Mouse (Mus musculus) hindbrain, embryonic 14.5 days (tissue): ENCODE measurements at regions not wholly inside any gene's neighbourhood (a gene's known extent, or its start where the extent isn't known, plus 50 kb on each side); places are given as distances from the start of the nearest gene placed in this dataset.
A peak's percentile ranks its signal among the peaks of the same experiment; 100 is the strongest.

Experiments used
- ATAC-seq: fragments of 200-750 bp; cut with Nextera tagmentation; 2 replicates; pipeline ENCODE4 v1.8.0; 2017; ENCODE audit warnings: moderate number of reproducible peaks, mild to moderate bottlenecking, moderate TSS enrichment, moderate library complexity; ENCODE audit not compliant: low FRiP score
- DNase-seq: peaks from one replicate; pipeline ENCODE4 v3.0.0-alpha.2; 2015; ENCODE audit warnings: low spot score
- H3K27ac ChIP-seq: fragments of 300-500 bp; sonication (generic); 2 replicates; pipeline ENCODE4 v1.5.1; 2014; ENCODE audit warnings: mild to moderate bottlenecking, moderate library complexity
- H3K27me3 ChIP-seq: fragments of 300-500 bp; sonication (generic); 2 replicates; pipeline ENCODE4 v1.6.1; 2014; ENCODE audit warnings: mild to moderate bottlenecking, low read length, mixed read lengths; ENCODE audit not compliant: control insufficient read depth, insufficient read depth
- H3K36me3 ChIP-seq: fragments of 300-500 bp; sonication (generic); replicated peaks from 2 replicates; pipeline ENCODE4 v1.6.1; 2014; ENCODE audit not compliant: control insufficient read depth, insufficient read depth
- H3K4me1 ChIP-seq: fragments of 300-500 bp; sonication (generic); replicated peaks from 2 replicates; pipeline ENCODE4 v1.6.1; 2014; ENCODE audit warnings: antibody characterized with exemption, low read length, mixed read lengths; ENCODE audit not compliant: control insufficient read depth, insufficient read depth
- H3K4me2 ChIP-seq: fragments of 300-500 bp; sonication (generic); replicated peaks from 2 replicates; pipeline ENCODE4 v1.6.1; 2014; ENCODE audit warnings: mild to moderate bottlenecking, moderate library complexity
- H3K4me3 ChIP-seq: fragments of 300-500 bp; sonication (generic); replicated peaks from 2 replicates; pipeline ENCODE4 v1.5.1; 2014; ENCODE audit warnings: mild to moderate bottlenecking, low read length
- H3K9ac ChIP-seq: fragments of 300-500 bp; sonication (generic); 2 replicates; pipeline ENCODE4 v1.6.1; 2014
- H3K9me3 ChIP-seq: fragments of 300-500 bp; sonication (generic); 2 replicates; pipeline ENCODE4 v1.6.1; 2016; ENCODE audit warnings: low read length; ENCODE audit not compliant: control insufficient read depth
- WGBS: fragments of 180-500 bp; shearing (Covaris S2); extraction: QIAGEN DNeasy Blood & Tissue Kit; methylation state at CpG from one replicate; pipeline ENCODE4 v1.1.7; 2014; 5-methylcytosine and 5-hydroxymethylcytosine counted together

DNA sequence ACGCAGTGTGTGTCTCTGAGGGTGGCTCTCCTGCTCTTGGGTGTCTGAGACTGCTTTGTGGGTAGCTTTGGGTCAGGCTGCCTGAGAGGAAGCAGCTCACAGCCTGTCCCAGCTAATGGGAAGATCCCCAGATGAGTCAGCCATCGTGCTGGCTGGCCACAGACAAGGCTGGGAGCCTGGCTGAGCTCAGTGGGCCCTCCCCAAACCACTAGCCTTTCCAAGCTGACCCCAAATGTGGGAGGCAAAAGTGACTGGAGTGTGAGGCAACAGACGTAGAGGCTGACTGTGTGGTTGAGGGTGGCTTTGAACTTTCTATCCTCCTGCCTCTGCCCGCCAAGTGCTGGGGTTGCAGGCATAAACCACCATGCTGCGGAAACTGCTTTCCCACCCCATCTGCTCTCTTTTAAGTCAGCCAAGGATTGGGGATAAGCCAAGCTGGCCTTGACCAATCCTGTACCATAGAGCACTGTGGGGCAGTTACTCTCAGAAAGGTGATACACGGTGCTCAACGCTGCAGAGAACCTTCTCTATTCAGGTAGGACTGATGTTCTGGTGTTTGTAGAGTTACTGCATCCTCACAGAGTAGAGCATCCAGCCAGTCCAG, 163.0 kb downstream of the Tpra1 start:
- 82% methylated on average over 7 of the region's 7 CpGs for WGBS
- DNase-seq (no peak), ATAC-seq (no peak)

DNA sequence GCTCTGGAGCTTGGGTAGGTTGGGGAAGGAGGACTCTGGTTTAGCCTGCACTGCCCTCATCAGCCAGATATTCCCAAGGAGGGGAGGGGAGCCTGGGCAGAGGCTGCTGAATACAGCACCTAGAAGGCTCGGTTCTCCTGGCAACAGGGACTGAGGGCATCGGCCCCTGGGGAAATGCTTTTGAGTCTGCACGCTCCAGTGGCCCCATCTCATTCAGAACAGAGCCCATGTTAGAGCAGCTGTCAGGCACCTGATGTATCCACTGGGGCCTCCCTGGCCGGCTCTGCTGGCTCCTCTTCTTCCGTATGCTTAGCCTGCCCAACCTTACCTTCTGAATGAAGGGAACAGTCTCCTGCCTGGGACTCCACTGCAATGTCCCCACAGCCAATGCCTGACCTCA, 164.5 kb downstream of the Tpra1 start:
- Histone ChIP-seq H3K4me3 (no peak overlapping the region), H3K4me1 (peaks cover 14% of the 10 kb centered on the region; the same call in 1 of the 2 replicates), H3K27me3 (no peaks in the 10 kb centered on the region), H3K9ac (no peak overlapping the region), H3K9me3 (no peaks in the 10 kb centered on the region), H3K27ac (no peak overlapping the region), H3K36me3 (no peaks in the 10 kb centered on the region), H3K4me2 (no peak overlapping the region)
- 0 out of 2 replicates have a peak, but pooled peaks have one; percentile 41 for ATAC-seq
- no peak for DNase-seq
- 12% methylated on average over 5 of the region's 5 CpGs for WGBS

More for the DNA sequence above, 163.0 kb downstream of the Tpra1 start:
- Histone ChIP-seq H3K27me3 (no peaks in the 10 kb centered on the region), H3K9ac (no peak overlapping the region), H3K36me3 (no peaks in the 10 kb centered on the region), H3K4me3 (no peak overlapping the region), H3K9me3 (no peaks in the 10 kb centered on the region), H3K4me1 (peaks cover 12% of the 10 kb centered on the region; the same call in 1 of the 2 replicates), H3K4me2 (no peak overlapping the region), H3K27ac (no peak overlapping the region)

DNA sequence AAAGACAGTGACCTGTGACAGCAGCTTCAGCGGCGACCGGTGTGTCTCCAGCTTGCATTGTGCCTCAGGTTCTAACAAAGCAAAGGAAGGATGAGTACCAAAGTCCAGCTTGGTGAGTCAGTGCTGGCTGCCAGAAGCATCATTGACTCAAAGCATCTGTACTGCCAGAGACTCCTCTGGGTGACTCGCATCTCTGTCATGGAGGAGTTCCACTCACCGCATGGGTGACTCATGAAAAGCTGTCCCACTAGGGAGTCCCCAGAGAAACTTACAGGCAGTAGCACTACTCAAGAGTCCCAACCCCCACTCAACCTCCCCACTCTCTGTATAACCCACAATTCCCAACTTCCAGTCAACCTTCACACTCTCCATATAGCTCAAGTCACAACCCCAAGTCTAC, 166.2 kb downstream of the Tpra1 start:
- H3K4me1 ChIP-seq, result peaks cover 21% of the 10 kb centered on the region; the same call in 1 of the 2 replicates
- no peak overlapping the region for H3K27ac ChIP-seq
- ATAC-seq, result no peak
- WGBS, result 89% methylated on average over 5 of the region's 5 CpGs
- H3K27me3 ChIP-seq, result no peaks in the 10 kb centered on the region
- H3K9ac ChIP-seq, result no peak overlapping the region
- no peak for DNase-seq
- H3K36me3 ChIP-seq, result no peaks in the 10 kb centered on the region
- H3K9me3 ChIP-seq, result no peaks in the 10 kb centered on the region
- no peak overlapping the region for H3K4me3 ChIP-seq
- no peak overlapping the region for H3K4me2 ChIP-seq

DNA sequence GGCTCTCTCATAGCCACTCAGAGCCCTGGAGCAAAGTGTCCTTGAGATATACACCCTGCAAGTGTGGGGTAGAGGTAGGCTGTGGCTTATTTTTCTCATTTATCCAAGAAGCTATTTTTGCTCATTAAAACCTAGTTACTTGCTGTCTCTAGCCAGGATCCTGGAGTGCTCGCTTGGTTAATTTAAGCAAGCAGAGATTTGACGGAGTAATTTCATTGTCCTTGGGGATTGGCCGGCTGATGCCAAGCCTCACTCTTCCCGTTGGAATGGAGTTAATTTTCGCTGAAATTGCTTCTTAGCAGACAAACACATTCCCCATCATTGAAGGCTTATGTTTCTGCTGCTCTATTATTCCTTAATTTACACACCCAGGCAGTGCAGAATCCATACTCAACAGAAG, 167.1 kb downstream of the Tpra1 start:
- Histone ChIP-seq H3K4me1 (peaks cover 21% of the 10 kb centered on the region; the same call in 1 of the 2 replicates), H3K4me3 (no peak overlapping the region), H3K36me3 (no peaks in the 10 kb centered on the region), H3K4me2 (no peak overlapping the region), H3K27ac (peak overlapping the region; percentile 51), H3K27me3 (no peaks in the 10 kb centered on the region), H3K9ac (no peak overlapping the region), H3K9me3 (no peaks in the 10 kb centered on the region)
- DNase-seq, result peak; percentile 44
- 0 out of 2 replicates have a peak, but pooled peaks have one; percentile 25 for ATAC-seq
- WGBS, result 44% methylated on average over 5 of the region's 5 CpGs

DNA sequence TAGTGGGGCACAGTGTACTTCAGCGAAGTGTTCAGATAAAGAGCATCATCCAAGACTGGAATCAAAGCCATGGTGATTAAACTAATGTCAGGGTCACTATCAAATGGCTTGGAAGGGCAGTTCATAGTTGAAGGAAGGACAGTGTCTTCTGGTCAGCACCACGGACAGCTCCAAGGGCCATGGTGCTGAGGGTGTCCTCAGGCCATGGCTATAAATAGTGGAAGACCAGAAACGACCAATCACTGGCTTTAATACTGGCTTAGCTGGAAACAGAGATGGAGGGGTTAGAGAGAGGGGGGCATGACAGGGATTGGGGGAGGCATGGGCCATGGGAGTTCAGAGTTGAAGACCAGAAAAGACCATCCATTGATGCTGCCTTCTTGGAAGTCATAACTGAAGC, 168.0 kb downstream of the Tpra1 start:
- Histone ChIP-seq H3K36me3 (no peaks in the 10 kb centered on the region), H3K4me2 (no peak overlapping the region), H3K9ac (no peak overlapping the region), H3K27ac (peak overlapping the region; percentile 51; the same call in 1 of the 2 replicates), H3K4me1 (peaks cover 21% of the 10 kb centered on the region; the same call in 1 of the 2 replicates), H3K9me3 (no peaks in the 10 kb centered on the region), H3K27me3 (no peaks in the 10 kb centered on the region), H3K4me3 (no peak overlapping the region)
- 13% methylated on average over 3 of the region's 3 CpGs for WGBS
- ATAC-seq (no peak), DNase-seq (peak; percentile 49)

DNA sequence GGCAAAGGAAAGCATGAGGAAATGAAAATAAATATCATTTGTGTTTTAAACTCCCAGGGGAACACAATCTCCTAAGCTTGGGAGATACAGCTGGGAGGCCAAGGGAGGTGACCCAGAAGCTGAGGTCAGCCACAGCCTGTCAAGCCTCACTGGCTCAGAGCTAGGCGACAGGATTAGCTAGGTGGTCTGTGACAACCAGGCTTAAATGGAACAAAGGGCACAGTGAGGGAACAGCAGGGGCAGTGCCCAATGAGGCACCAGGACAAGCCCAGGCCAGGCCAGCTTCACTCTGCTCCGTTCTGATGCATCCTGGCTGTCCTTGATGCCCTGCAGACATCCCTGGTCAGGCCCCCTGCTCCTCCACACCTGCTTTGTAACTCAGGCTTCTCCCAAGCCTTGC, 169.7 kb downstream of the Tpra1 start:
- DNase-seq (no peak), ATAC-seq (no peak)
- Histone ChIP-seq H3K4me1 (peaks cover 21% of the 10 kb centered on the region; the same call in 1 of the 2 replicates), H3K36me3 (no peaks in the 10 kb centered on the region), H3K9ac (no peak overlapping the region), H3K9me3 (no peaks in the 10 kb centered on the region), H3K4me3 (no peak overlapping the region), H3K4me2 (no peak overlapping the region), H3K27ac (no peak overlapping the region), H3K27me3 (no peaks in the 10 kb centered on the region)
- 22% methylated on average over 2 of the region's 2 CpGs for WGBS

DNA sequence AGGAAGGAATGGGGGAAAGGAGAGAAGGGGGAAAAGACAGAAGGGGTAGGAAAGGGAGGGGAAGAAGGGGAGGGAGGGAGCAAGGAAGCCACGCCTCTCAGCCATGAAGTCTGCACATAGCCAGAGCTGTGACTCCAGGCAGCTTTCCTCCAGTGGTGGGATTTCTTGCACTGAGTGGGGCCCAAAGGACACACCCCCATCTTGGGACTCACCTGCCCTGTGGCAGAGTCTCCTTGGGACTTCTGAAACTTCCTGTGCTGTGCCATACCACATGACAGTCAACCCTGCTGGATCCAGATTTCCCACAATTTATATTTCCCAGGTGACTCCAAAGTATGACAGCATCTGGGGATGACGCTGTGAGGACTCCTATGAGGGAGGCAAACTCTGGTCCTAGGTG, 170.5 kb downstream of the Tpra1 start:
- ATAC-seq, result no peak
- no peak overlapping the region for H3K27ac ChIP-seq
- DNase-seq, result no peak
- 53% methylated on average over 2 of the region's 2 CpGs for WGBS
- H3K36me3 ChIP-seq, result no peaks in the 10 kb centered on the region
- H3K27me3 ChIP-seq, result no peaks in the 10 kb centered on the region
- peaks cover 21% of the 10 kb centered on the region; the same call in 1 of the 2 replicates for H3K4me1 ChIP-seq
- no peak overlapping the region for H3K4me2 ChIP-seq
- no peak overlapping the region for H3K9ac ChIP-seq
- H3K9me3 ChIP-seq, result no peaks in the 10 kb centered on the region
- no peak overlapping the region for H3K4me3 ChIP-seq

DNA sequence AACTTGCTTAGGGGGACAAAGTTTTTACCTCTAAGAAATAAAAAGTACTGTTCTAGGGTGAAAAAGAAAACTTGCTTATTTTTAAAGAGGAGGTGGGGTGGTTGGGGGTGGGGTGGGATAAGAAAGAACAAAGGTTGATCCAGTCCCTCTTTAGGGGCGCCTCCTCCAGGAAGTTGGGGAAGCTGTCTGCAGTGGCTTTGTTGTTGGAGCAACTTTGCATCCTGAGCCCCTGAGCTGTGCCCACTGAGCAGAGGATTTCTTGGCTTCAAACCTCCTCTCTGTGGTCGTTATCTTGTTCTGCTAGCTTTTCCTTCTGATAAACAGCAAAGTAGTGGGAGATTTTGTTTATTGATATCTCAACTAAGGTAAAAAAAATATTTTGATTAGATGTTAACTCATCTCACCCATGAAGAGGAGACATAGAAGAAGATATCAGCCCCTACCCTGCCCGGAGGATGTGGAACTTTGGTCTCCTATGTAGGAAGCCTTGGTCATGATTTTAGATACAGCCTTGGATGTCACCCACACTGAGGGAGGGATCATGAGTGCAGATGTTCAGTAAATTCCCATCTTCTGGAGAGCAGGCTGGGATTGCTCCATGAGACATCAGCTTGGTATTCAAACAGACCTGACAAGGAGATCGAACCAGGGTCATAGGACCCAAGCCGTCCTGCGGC, 179.7 kb downstream of the Tpra1 start:
- Histone ChIP-seq H3K9ac (no peak overlapping the region), H3K4me3 (no peak overlapping the region)
- WGBS, result 75% methylated on average over 6 of the region's 6 CpGs

DNA sequence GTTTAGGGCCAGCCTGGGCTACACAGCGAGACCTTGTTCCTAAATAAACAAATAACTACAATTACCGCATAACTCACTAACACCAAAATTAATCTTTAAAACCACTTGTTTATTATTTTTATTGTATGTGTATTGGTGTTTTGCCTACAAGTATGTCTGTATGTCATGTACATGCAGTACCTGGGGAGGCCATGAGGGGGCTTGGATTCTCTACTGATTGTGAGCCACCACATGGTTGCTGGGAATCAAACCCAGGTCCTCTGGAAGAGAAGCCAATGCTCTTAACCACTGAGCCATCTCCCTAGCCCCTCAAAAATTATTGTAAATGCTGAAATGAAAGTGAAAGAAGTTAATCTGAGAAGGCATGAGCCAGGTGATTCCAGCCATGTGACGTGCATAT, 182.4 kb downstream of the Tpra1 start:
- H3K9ac ChIP-seq, result no peak overlapping the region

More for the DNA sequence above, 179.7 kb downstream of the Tpra1 start:
- Histone ChIP-seq H3K4me1 (no peaks in the 10 kb centered on the region), H3K27me3 (no peaks in the 10 kb centered on the region), H3K4me2 (no peak overlapping the region), H3K9me3 (no peaks in the 10 kb centered on the region), H3K27ac (no peak overlapping the region), H3K36me3 (no peaks in the 10 kb centered on the region)
- no peak for ATAC-seq
- DNase-seq, result no peak

More for the DNA sequence above, 182.4 kb downstream of the Tpra1 start:
- H3K27ac ChIP-seq, result no peak overlapping the region
- DNase-seq, result no peak
- H3K36me3 ChIP-seq, result no peaks in the 10 kb centered on the region
- H3K4me3 ChIP-seq, result no peak overlapping the region
- H3K4me1 ChIP-seq, result no peaks in the 10 kb centered on the region
- no peak overlapping the region for H3K4me2 ChIP-seq
- H3K9me3 ChIP-seq, result no peaks in the 10 kb centered on the region
- ATAC-seq, result no peak
- no peaks in the 10 kb centered on the region for H3K27me3 ChIP-seq
- 97% methylated on average over 3 of the region's 3 CpGs for WGBS
